Mouse (Mus musculus) adrenal gland (tissue): ENCODE results near the gene Iqcn.

Source experiments
- intact Hi-C: fragments of 180-260 bp; cut with DNase I; formaldehyde crosslinking; loops from one replicate; pipeline ENCODE4 v1.15.1; 2025

Iqcn gene

GRCm38 (mm10) chr8:70699116-70699833 is 4.0 kb upstream of the Iqcn start:
- intact Hi-C loops = no loop called here

GRCm38 (mm10) chr8:70699834-70700554 is 3.3 kb upstream of the Iqcn start:
- intact Hi-C loops = loop anchor here (10.0 kb wide), 1 partner anchor 45 kb away; no protein-coding TSS in a partner anchor

- intact Hi-C loops = loop anchor here (10.0 kb wide), 1 partner anchor 46 kb away; no protein-coding TSS in a partner anchor
Measured at GRCm38 (mm10) chr8:70700555-70700922, 2.7 kb upstream of the Iqcn start.

GRCm38 (mm10) chr8:70701048-70701981 is 1.9 kb upstream of the Iqcn start:
- intact Hi-C loops = loop anchor here (1.0 to 10.0 kb wide), 2 partner anchors 29 to 47 kb away; no protein-coding TSS in a partner anchor

- intact Hi-C loops = loop anchor here (1.0 to 10.0 kb wide), 2 partner anchors 30 to 47 kb away; no protein-coding TSS in a partner anchor
Measured at GRCm38 (mm10) chr8:70701982-70702841, 1.0 kb upstream of the Iqcn start.

GRCm38 (mm10) chr8:70702842-70703182 is 445 bp upstream of the Iqcn start:
- intact Hi-C loops = loop anchor here (10.0 kb wide), 1 partner anchor 48 kb away; no protein-coding TSS in a partner anchor

GRCm38 (mm10) chr8:70708281-70708680 is 5.0 kb downstream of the Iqcn start:
- intact Hi-C loops = loop anchor here (10.0 kb wide), 1 partner anchor 53 kb away; no protein-coding TSS in a partner anchor

- intact Hi-C loops = loop anchor here (10.0 kb wide), 1 partner anchor 55 kb away; no protein-coding TSS in a partner anchor
Measured at GRCm38 (mm10) chr8:70709794-70710193, 6.5 kb downstream of the Iqcn start.

- intact Hi-C loops = no loop called here
Measured at GRCm38 (mm10) chr8:70710296-70710695, 7.0 kb downstream of the Iqcn start.

- intact Hi-C loops = no loop called here
Measured at GRCm38 (mm10) chr8:70711041-70711440, 7.8 kb downstream of the Iqcn start.

- intact Hi-C loops = no loop called here
Measured at GRCm38 (mm10) chr8:70713991-70714390, 10.7 kb downstream of the Iqcn start.

- intact Hi-C loops = no loop called here
Measured at GRCm38 (mm10) chr8:70715086-70715485, 11.8 kb downstream of the Iqcn start.

GRCm38 (mm10) chr8:70716521-70717400 is 13.5 kb downstream of the Iqcn start:
- intact Hi-C loops = no loop called here

- intact Hi-C loops = no loop called here
Measured at GRCm38 (mm10) chr8:70718297-70718696, 15.0 kb downstream of the Iqcn start, which contains the start of gene Gm3336. Gm3336 (plus strand) TSS chr8:70718543.

GRCm38 (mm10) chr8:70719796-70720270 is 16.6 kb downstream of the Iqcn start:
- intact Hi-C loops = loop anchor here (2.0 to 5.0 kb wide), 2 partner anchors 33 to 122 kb away; no protein-coding TSS in a partner anchor

GRCm38 (mm10) chr8:70720739-70721138 is 17.5 kb downstream of the Iqcn start:
- intact Hi-C loops = loop anchor here (2.0 to 5.0 kb wide), 2 partner anchors 32 to 122 kb away; no protein-coding TSS in a partner anchor

GRCm38 (mm10) chr8:70721601-70722000 is 18.3 kb downstream of the Iqcn start:
- intact Hi-C loops = loop anchor here (2.0 to 5.0 kb wide), 2 partner anchors 31 to 121 kb away; no protein-coding TSS in a partner anchor

- intact Hi-C loops = loop anchor here (5.0 kb wide), 1 partner anchor 119 kb away; no protein-coding TSS in a partner anchor
Measured at GRCm38 (mm10) chr8:70723486-70724210, 20.4 kb downstream of the Iqcn start, which contains the start of gene Pde4c. Pde4c (plus strand) TSS chr8:70723720.
